Mouse (Mus musculus) intestine, postnatal 0 days (tissue): ENCODE measurements around the gene Igf2bp3. TPM values are rescaled to one million over a fixed set of nuclear protein-coding genes. Genes with fewer than 3 reads are reported as not detected.
A peak's percentile ranks its signal among the peaks of the same experiment; 100 is the strongest.

Experiments used
- ATAC-seq: fragments of 200-750 bp; cut with Nextera tagmentation; 2 replicates; pipeline ENCODE4 v1.8.0; 2017; ENCODE audit warnings: mild to moderate bottlenecking, moderate TSS enrichment, moderate library complexity
- H3K27ac ChIP-seq: fragments of 300-500 bp; sonication (generic); 2 replicates; pipeline ENCODE4 v1.5.1; 2014; ENCODE audit warnings: mild to moderate bottlenecking, low read depth, low read length, moderate library complexity
- H3K27me3 ChIP-seq: fragments of 300-500 bp; sonication (generic); replicated peaks from 2 replicates; pipeline ENCODE4 v1.6.1; 2014; ENCODE audit warnings: low read length, mixed read lengths; ENCODE audit not compliant: control insufficient read depth, insufficient read depth
- H3K36me3 ChIP-seq: fragments of 300-500 bp; sonication (generic); 2 replicates; pipeline ENCODE4 v1.6.1; 2014; ENCODE audit warnings: mild to moderate bottlenecking, moderate library complexity; ENCODE audit not compliant: control insufficient read depth, insufficient read depth
- H3K4me1 ChIP-seq: fragments of 300-500 bp; sonication (generic); replicated peaks from 2 replicates; pipeline ENCODE4 v1.6.1; 2014; ENCODE audit warnings: antibody characterized with exemption, low read length, mixed read lengths; ENCODE audit not compliant: control insufficient read depth, insufficient read depth
- H3K4me2 ChIP-seq: fragments of 300-500 bp; sonication (generic); replicated peaks from 2 replicates; pipeline ENCODE4 v1.6.1; 2014; ENCODE audit warnings: low read depth, mild to moderate bottlenecking, moderate library complexity
- H3K4me3 ChIP-seq: fragments of 300-500 bp; sonication (generic); 2 replicates; pipeline ENCODE4 v1.5.1; 2014; ENCODE audit warnings: low read depth, low read length
- H3K9ac ChIP-seq: fragments of 300-500 bp; sonication (generic); 2 replicates; pipeline ENCODE4 v1.6.1; 2014; ENCODE audit warnings: mild to moderate bottlenecking, low read depth, low read length
- H3K9me3 ChIP-seq: fragments of 300-500 bp; sonication (generic); 2 replicates; pipeline ENCODE4 v1.6.1; 2016; ENCODE audit warnings: mixed run types; ENCODE audit not compliant: control insufficient read depth
- CTCF ChIP-seq: sonication (generic); IDR thresholded peaks from 2 replicates; pipeline ENCODE4 v1.5.1; 2016; ENCODE audit warnings: low read depth, mild to moderate bottlenecking, control low read depth, antibody characterized with exemption, moderate library complexity
- WGBS: fragments of 180-500 bp; shearing (Covaris S2); extraction: QIAGEN DNeasy Blood & Tissue Kit; methylation state at CpG from one replicate; pipeline ENCODE4 v1.1.7; 2014; 5-methylcytosine and 5-hydroxymethylcytosine counted together
- polyA plus RNA-seq: library from polyadenylated mRNA; unstranded; fragments of >200 nt; fragmentation: Nextera tagmentation; extraction: Ambion mirVana; gene quantifications from 2 replicates; pipeline ENCODE4 v1.2.1, GENCODE M21; 2015

Igf2bp3 gene
- polyA plus RNA-seq, 1 experiment from 2014 or later: 54.7 TPM

DNA sequence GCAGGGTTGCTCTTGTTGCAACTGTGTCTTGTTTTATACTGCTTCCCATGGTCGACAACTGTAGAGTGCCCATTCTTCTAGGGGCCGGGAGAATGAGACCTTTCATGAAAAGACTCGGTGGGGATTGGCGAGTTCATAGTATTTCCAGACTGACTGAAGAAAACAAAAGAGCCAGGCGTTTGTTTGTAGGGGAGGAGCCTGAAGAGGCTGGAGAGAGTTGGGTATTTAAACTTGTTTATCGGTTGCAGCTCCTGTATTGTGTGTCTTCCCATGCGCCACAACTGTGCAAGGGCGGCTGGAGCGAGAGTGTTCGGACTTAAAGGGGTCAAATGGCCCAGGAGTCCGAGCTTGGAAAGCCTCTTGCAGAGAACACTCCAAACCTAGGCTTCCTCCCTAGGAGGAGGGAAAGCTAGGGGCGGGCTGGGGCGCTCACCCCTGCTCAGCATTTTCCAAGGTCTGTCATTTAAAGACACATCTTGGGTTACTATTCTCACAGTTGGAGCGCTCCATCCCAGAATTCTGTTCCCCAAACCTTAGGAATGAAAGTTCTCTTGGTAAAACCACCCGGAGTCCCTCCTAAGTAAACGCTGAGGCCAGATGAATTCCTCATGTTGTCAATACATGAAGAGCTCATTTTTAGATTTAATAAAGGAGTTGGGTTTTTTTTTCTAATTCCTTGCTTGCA, 5.3 kb upstream of the Igf2bp3 start:
- Histone ChIP-seq H3K27me3 (no peaks in the 10 kb centered on the region), H3K27ac (no peak overlapping the region; the same call in 1 of the 2 replicates), H3K4me2 (peak overlapping the region; percentile 66), H3K36me3 (no peaks in the 10 kb centered on the region), H3K9ac (peak overlapping the region; percentile 35; the same call in 1 of the 2 replicates), H3K9me3 (no peaks in the 10 kb centered on the region), H3K4me1 (no peaks in the 10 kb centered on the region), H3K4me3 (peak overlapping the region; percentile 31)
- no peak for ATAC-seq
- no peak for TF ChIP-seq CTCF
- 10% methylated on average over 16 of the region's 16 CpGs for WGBS

DNA sequence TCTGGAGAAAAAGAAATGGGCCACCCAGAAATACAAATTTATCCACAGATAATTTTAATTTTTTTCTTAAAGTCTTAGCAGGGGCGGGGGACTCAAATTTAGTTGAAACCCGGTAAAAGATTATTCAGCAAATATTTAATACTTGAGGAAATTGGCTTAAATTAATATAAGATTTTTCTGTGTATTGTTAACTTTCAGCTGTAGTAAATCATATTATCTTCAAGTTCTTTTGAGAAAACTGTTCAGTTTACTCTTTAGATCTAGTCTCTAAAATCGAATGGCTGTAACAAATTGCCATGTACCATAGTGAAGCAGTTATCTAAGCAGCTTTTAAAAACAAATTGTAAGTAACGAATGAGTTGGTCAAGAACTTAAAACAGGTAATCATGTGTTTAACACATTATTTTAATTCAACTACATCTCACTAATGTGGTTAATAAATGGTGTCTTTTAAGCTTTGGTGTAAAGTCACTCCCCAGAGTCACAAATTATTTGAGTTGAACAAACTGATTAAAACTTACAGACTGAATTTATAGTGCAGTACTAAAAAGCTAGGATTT, 4.3 kb upstream of the Igf2bp3 start:
- Histone ChIP-seq H3K27ac (no peak overlapping the region), H3K27me3 (no peaks in the 10 kb centered on the region), H3K9ac (no peak overlapping the region), H3K4me1 (no peaks in the 10 kb centered on the region), H3K4me2 (no peak overlapping the region; the same call in 1 of the 2 replicates), H3K4me3 (no peak overlapping the region), H3K36me3 (no peaks in the 10 kb centered on the region), H3K9me3 (no peaks in the 10 kb centered on the region)
- no peak for TF ChIP-seq CTCF
- WGBS: 23% methylated on average over 4 of the region's 4 CpGs
- ATAC-seq: no peak

DNA sequence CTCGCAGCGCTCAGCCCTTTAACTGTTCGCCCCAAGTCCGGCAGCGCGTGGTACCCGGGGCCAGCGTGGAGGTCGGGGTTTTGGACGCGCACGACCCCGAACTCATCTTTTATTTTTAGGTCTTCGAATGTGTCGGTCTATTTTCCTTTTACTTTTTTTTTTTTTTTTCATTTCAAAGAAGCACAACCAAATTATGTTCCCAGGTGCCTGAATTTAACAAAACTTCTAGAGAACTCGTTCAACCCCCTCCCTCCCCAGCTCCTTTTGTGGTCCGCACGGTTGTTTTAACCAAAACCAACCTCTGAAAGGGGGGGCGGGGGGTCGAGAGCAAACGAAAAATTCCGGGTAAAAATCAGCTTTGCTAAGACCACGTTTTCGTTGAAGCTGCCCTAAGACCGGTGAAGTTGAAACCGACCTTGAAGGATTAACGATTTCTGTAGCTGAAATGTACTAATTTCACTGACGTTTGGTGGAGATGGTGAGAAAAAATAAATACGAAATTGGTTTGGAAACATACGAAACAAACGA, 3.6 kb upstream of the Igf2bp3 start:
- no peak overlapping the region for H3K27ac ChIP-seq
- H3K9me3 ChIP-seq: no peaks in the 10 kb centered on the region
- no peak for ATAC-seq
- no peaks in the 10 kb centered on the region for H3K27me3 ChIP-seq
- H3K4me2 ChIP-seq: peak overlapping the region; percentile 86
- peak overlapping the region; percentile 60 for H3K4me3 ChIP-seq
- H3K36me3 ChIP-seq: no peaks in the 10 kb centered on the region
- peak overlapping the region; percentile 27; the same call in 1 of the 2 replicates for H3K9ac ChIP-seq
- WGBS: under 1% methylated on average over 31 of the region's 31 CpGs
- no peak for TF ChIP-seq CTCF
- H3K4me1 ChIP-seq: 0 out of 2 replicates have a peak, but pooled peaks cover under 1% of the 10 kb centered on the region

DNA sequence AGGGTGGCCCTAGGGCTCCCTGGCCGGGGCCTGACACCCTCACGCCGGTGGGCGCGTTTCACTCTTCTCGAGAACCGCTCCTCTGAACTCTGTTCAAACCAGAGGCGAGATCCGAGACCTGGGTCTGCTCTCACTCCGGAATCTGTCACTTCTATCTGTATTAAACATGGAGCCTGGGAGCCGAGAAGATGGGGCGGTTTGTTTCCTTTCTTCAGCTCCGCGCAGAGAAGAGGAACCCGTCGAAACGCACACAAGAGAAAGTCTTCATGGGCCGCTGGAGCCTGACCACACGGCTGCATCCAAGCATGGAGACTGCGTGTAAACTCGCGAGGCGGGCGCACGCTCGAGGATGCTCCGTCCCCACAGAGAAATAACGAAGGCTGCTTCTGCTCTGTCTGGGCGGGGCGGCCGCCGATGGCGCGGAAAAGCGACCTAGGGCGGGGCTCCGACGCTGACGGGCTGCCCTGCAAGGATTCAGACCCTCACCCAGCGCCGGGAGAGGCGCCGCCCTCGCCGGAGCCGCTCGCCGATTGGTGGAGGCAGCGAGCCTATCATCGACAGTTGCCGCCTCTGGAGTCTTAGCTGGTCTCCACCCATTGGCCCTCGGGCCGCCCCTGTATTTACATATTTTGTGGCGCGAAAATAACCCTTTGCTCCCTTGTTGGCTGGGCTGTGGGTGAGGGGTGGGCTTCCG, 3.0 kb upstream of the Igf2bp3 start:
- peak; percentile 85 for ATAC-seq
- Histone ChIP-seq H3K4me3 (peak overlapping the region; percentile 60), H3K9ac (peak overlapping the region; percentile 72), H3K27ac (peak overlapping the region; percentile 93), H3K27me3 (no peaks in the 10 kb centered on the region), H3K4me1 (0 out of 2 replicates have a peak, but pooled peaks cover 2% of the 10 kb centered on the region), H3K4me2 (peak overlapping the region; percentile 86), H3K36me3 (no peaks in the 10 kb centered on the region), H3K9me3 (no peaks in the 10 kb centered on the region)
- under 1% methylated on average over 56 of the region's 56 CpGs for WGBS
- TF ChIP-seq CTCF: no peak

DNA sequence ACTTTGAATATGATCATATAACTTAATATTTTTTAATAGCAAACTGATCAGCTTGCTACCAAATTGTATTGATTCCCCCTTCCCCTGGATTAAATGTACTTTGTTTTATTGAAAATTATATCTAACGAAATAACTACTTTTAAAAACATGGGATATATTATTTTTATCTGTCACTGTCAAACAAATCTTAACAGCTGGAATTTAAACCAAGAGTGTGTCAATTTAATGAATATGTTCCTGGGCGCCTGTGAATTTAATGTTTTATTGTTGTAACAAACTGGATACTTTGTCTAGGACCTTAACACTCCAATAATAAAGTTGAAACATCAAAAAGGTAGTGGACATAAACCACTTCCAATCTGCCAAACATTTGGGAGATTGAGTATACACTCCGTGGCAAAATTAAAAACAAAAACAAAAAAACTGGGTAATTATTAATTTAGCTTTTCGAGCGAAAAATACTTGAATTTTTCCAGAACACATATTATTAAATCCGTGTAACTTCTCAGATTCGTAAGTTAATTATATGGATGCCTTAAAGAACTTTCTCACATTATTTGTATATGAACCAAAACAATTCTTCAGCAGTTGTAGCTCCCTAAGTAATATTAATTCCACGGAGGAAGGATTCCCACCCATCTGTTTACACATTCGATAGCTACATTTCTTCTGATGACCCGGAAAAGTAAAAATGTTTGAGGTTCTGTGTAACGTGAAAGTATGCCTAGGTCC, 2.2 kb upstream of the Igf2bp3 start:
- peak overlapping the region; percentile 86 for H3K4me2 ChIP-seq
- peak overlapping the region; percentile 93 for H3K27ac ChIP-seq
- H3K4me1 ChIP-seq: 0 out of 2 replicates have a peak, but pooled peaks cover 2% of the 10 kb centered on the region
- 7% methylated on average over 11 of the region's 11 CpGs for WGBS
- no peaks in the 10 kb centered on the region for H3K9me3 ChIP-seq
- peak overlapping the region; percentile 72 for H3K9ac ChIP-seq
- no peaks in the 10 kb centered on the region for H3K36me3 ChIP-seq
- no peak for TF ChIP-seq CTCF
- H3K27me3 ChIP-seq: no peaks in the 10 kb centered on the region
- peak overlapping the region; percentile 60 for H3K4me3 ChIP-seq
- ATAC-seq: no peak
